9 mouse cellular contexts compared by ENCODE assay signal in genomic region chr8:90520186-90520585, GRCm38 (mm10).
DNase-seq lines count a peak whose midpoint lies in the region; ATAC-seq lines count a peak whose summit lies in the region.
"Had no signal": no experiment of that assay in that cellular context is flagged by ENCODE, and none has a peak within 500 bp of the region (broad histone marks: within the 10 kb centered on the region; RNA-seq: fewer than 3 reads in every experiment).

No protein-coding gene starts in this region.

- H3K9me3 ChIP-seq in hindbrain, embryonic 10.5 days = 0 out of 2 replicates have a peak, but pooled peaks cover 6% of the 10 kb centered on the region
- no peaks in the 10 kb centered on the region for H3K9me3 ChIP-seq in midbrain, embryonic 14.5 days (ENCODE audit: control insufficient read depth, low read length)
- H3K9me3 ChIP-seq in liver, embryonic 11.5 days (ENCODE audit: control insufficient read depth, low read length) = no peaks in the 10 kb centered on the region

- no peak overlapping the region for H3K9ac ChIP-seq in midbrain, embryonic 14.5 days (replicated peaks; ENCODE audit: low read length)
- H3K9ac ChIP-seq in liver, embryonic 11.5 days (ENCODE audit: low read depth, low read length) = no peak overlapping the region

- ATAC-seq in midbrain, embryonic 14.5 days (ENCODE audit: low FRiP score, low TSS enrichment) = peak; percentile 73; the same call in 1 of the 2 replicates
- ATAC-seq in liver, embryonic 11.5 days (replicated peaks; ENCODE audit: low FRiP score) = no peak

- peaks cover 16% of the 10 kb centered on the region for H3K4me1 ChIP-seq in hindbrain, embryonic 10.5 days (replicated peaks)
- peaks cover 19% of the 10 kb centered on the region for H3K4me1 ChIP-seq in midbrain, embryonic 14.5 days (ENCODE audit: control insufficient read depth, insufficient read depth, low read length)
- no peaks in the 10 kb centered on the region for H3K4me1 ChIP-seq in liver, embryonic 11.5 days (replicated peaks; ENCODE audit: control insufficient read depth, insufficient read depth, low read length)

- H3K27me3 ChIP-seq in hindbrain, embryonic 10.5 days (ENCODE audit: insufficient read depth, poor library complexity, severe bottlenecking) = no peaks in the 10 kb centered on the region
- H3K27me3 ChIP-seq in midbrain, embryonic 14.5 days (ENCODE audit: control insufficient read depth, insufficient read depth, low read length) = no peaks in the 10 kb centered on the region
- H3K27me3 ChIP-seq in liver, embryonic 11.5 days (replicated peaks; ENCODE audit: control insufficient read depth, insufficient read depth, low read length) = no peaks in the 10 kb centered on the region

- H3K27ac ChIP-seq in hindbrain, embryonic 10.5 days = peak overlapping the region; percentile 50; the same call in 1 of the 2 replicates
- H3K27ac ChIP-seq in midbrain, embryonic 14.5 days (replicated peaks; ENCODE audit: low read depth, low read length) = no peak overlapping the region
- H3K27ac ChIP-seq in liver, embryonic 11.5 days (ENCODE audit: low read depth, low read length) = no peak overlapping the region
- H3K27ac ChIP-seq: gastrocnemius, adult 2 months had no signal

- no peak overlapping the region for H3K4me2 ChIP-seq in midbrain, embryonic 14.5 days (ENCODE audit: low read length)
- H3K4me2 ChIP-seq in liver, embryonic 11.5 days = no peak overlapping the region

- H3K36me3 ChIP-seq in hindbrain, embryonic 10.5 days = no peaks in the 10 kb centered on the region
- H3K36me3 ChIP-seq in midbrain, embryonic 14.5 days (ENCODE audit: control insufficient read depth, insufficient read depth, low read length) = no peaks in the 10 kb centered on the region
- H3K36me3 ChIP-seq in liver, embryonic 11.5 days (ENCODE audit: control insufficient read depth, insufficient read depth, low read length) = no peaks in the 10 kb centered on the region

- WGBS in hindbrain, embryonic 10.5 days = 28% methylated on average over 4 of the region's 4 CpGs
- 4% methylated on average over 4 of the region's 4 CpGs for WGBS in midbrain, embryonic 14.5 days
- WGBS in liver, embryonic 11.5 days = 38% methylated on average over 4 of the region's 4 CpGs

- DNase-seq in R1 (ENCODE audit: low read depth, low spot score) (peak; percentile 33), MN1 (ENCODE audit: low spot score) (no peak)
- DNase-seq in embryo, embryonic 11 days = peak; percentile 66
- DNase-seq in hindbrain, embryonic 10.5 days (ENCODE audit: low spot score) = peak; percentile 41
- peak; percentile 75 for DNase-seq in midbrain, embryonic 14.5 days
- DNase-seq in layer of hippocampus, adult 11-12 months (ENCODE audit: low spot score) = no peak
- no peak for DNase-seq in liver, embryonic 11.5 days (ENCODE audit: low spot score)
- DNase-seq: cerebellum, adult 11 months; gastrocnemius, adult 2 months had no signal

- H3K4me3 ChIP-seq in hindbrain, embryonic 10.5 days = no peak overlapping the region
- H3K4me3 ChIP-seq in midbrain, embryonic 14.5 days (replicated peaks; ENCODE audit: low read depth, low read length) = no peak overlapping the region
- H3K4me3 ChIP-seq in liver, embryonic 11.5 days (ENCODE audit: low read depth, low read length) = no peak overlapping the region
- H3K4me3 ChIP-seq: gastrocnemius, adult 2 months had no signal

Comparison
In these comparisons a context has a peak if more than half of its experiments do, and no peak if none do; other contexts are left out.
1. DNase-seq: peak in R1 (single experiment), embryo, embryonic 11 days (single experiment), hindbrain, embryonic 10.5 days (single experiment) and midbrain, embryonic 14.5 days (single experiment); none in layer of hippocampus, adult 11-12 months (single experiment), liver, embryonic 11.5 days (single experiment) and MN1 (single experiment).